ENCODE assay signal across 11 mouse cellular contexts in the genomic region with DNA sequence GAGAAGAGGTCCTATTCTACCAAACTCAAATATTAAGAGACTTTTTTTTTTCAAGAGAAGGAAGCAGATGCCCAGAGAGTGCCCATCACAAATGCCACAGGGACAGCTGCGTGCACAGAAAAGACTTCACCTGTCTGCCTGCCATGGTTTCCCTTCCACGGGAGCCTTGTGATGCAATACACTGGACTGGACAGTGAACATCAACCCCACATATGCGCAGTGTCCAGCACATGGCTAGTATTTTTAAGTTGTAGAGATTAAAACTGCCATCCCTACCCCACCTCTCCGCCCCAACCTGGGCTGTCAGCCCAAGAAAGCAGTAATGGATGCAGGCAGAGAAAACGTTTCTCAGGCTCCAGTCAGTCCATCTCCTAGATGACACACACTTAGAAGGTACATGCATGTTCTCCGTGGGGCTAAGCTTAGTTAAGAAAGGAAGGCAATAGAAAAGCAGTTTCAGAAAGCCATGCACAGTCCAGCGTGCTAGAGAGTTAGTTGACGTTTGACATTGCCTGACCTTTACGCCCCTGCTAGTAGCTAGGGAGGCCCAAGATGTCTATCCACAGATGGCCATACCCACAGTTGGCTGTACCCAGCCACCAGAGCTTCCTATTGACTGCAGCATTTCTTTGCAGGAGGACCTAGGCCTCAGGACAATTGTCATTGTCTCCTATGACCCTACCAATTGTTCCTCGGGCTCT. TPM values are rescaled to one million over a fixed set of nuclear protein-coding genes. Genes with fewer than 3 reads are reported as not detected.
A peak's percentile ranks its signal among the peaks of the same experiment; 100 is the strongest.
DNase-seq lines count a peak whose midpoint lies in the region; ATAC-seq and TF ChIP-seq lines count a peak whose summit lies in the region.
"Had no signal": no experiment of that assay in that cellular context is flagged by ENCODE, and none has a peak within 500 bp of the region (broad histone marks: within the 10 kb centered on the region; RNA-seq: fewer than 3 reads in every experiment).

No protein-coding gene starts in this region.

- peaks cover 26% of the 10 kb centered on the region for H3K4me1 ChIP-seq in kidney, embryonic 14.5 days (ENCODE audit: control insufficient read depth, insufficient read depth, low read length)
- H3K4me1 ChIP-seq in bone marrow, adult 2 months (ENCODE audit: control insufficient read depth, insufficient read depth, low read length): no peaks in the 10 kb centered on the region; the same call in none of the 2 replicates
- H3K4me1 ChIP-seq in liver, embryonic 13.5 days (replicated peaks): peaks cover 92% of the 10 kb centered on the region
- H3K4me1 ChIP-seq: hindbrain, embryonic 15.5 days had no signal

- no peaks in the 10 kb centered on the region for H3K27me3 ChIP-seq in kidney, embryonic 14.5 days (ENCODE audit: control insufficient read depth, insufficient read depth, low read length)
- H3K27me3 ChIP-seq in liver, embryonic 13.5 days: no peaks in the 10 kb centered on the region
- H3K27me3 ChIP-seq: hindbrain, embryonic 15.5 days had no signal

- no peak overlapping the region for H3K4me3 ChIP-seq in kidney, embryonic 14.5 days (ENCODE audit: low read length)
- H3K4me3 ChIP-seq in bone marrow, adult 2 months (replicated peaks; ENCODE audit: control insufficient read depth, low read depth, low read length): peak overlapping the region; percentile 58
- peak overlapping the region; percentile 73 for H3K4me3 ChIP-seq in liver, embryonic 13.5 days (replicated peaks)
- H3K4me3 ChIP-seq: hindbrain, embryonic 15.5 days had no signal

- no peak for TF ChIP-seq POLR2A in bone marrow, adult 2 months (IDR thresholded peaks at IDR 0.05; ENCODE audit: borderline replicate concordance, control insufficient read depth, low read depth, low read length)

- H3K9ac ChIP-seq in kidney, embryonic 14.5 days (ENCODE audit: low read depth, low read length): no peak overlapping the region
- peak overlapping the region; percentile 90 for H3K9ac ChIP-seq in liver, embryonic 13.5 days
- H3K9ac ChIP-seq: hindbrain, embryonic 15.5 days had no signal

- H3K27ac ChIP-seq in kidney, embryonic 14.5 days (ENCODE audit: low read depth, low read length): peak overlapping the region; percentile 24; the same call in 1 of the 2 replicates
- peak overlapping the region; percentile 89 for H3K27ac ChIP-seq in bone marrow, adult 2 months (ENCODE audit: control insufficient read depth, insufficient read depth, low read depth, low read length, poor library complexity)
- H3K27ac ChIP-seq in liver, embryonic 13.5 days: peak overlapping the region; percentile 100
- H3K27ac ChIP-seq: hindbrain, embryonic 15.5 days had no signal

- WGBS in kidney, embryonic 14.5 days: 72% methylated on average over 10 of the region's 10 CpGs
- WGBS in bone marrow, adult 2 months: 54% methylated on average over 10 of the region's 10 CpGs
- 19% methylated on average over 10 of the region's 10 CpGs for WGBS in liver, embryonic 13.5 days (ENCODE audit: insufficient replicate concordance)

- H3K4me2 ChIP-seq in kidney, embryonic 14.5 days (replicated peaks; ENCODE audit: low read depth, low read length): no peak overlapping the region
- H3K4me2 ChIP-seq in liver, embryonic 13.5 days: peak overlapping the region; percentile 82
- H3K4me2 ChIP-seq: hindbrain, embryonic 15.5 days had no signal

- TF ChIP-seq CTCF in bone marrow, adult 2 months (IDR thresholded peaks at IDR 0.05; ENCODE audit: control insufficient read depth, insufficient read depth, low read length): no peak

- DNase-seq in kidney, postnatal 4 days: no peak
- DNase-seq in liver, embryonic 13.5 days: no peak
- no peak for DNase-seq in thymus, adult 18-20 months
- DNase-seq in embryo, embryonic 9.5 days (ENCODE audit: extremely low spot score): no peak
- DNase-seq: cerebellum, adult 18-20 months had no signal

- ATAC-seq in kidney, embryonic 14.5 days (ENCODE audit: low FRiP score, low TSS enrichment): no peak
- ATAC-seq in erythroid progenitor cell, adult 5-6 weeks (replicated peaks; ENCODE audit: low FRiP score, poor library complexity, severe bottlenecking): peak; percentile 28
- peak; percentile 35 for ATAC-seq in liver, embryonic 13.5 days (ENCODE audit: low read depth)
- ATAC-seq: forebrain, embryonic 14.5 days; midbrain, embryonic 16.5 days had no signal

- no peaks in the 10 kb centered on the region for H3K9me3 ChIP-seq in kidney, embryonic 14.5 days (ENCODE audit: control insufficient read depth, low read length)
- no peaks in the 10 kb centered on the region for H3K9me3 ChIP-seq in liver, embryonic 13.5 days (replicated peaks)
- H3K9me3 ChIP-seq: hindbrain, embryonic 15.5 days had no signal

- no peaks in the 10 kb centered on the region for H3K36me3 ChIP-seq in kidney, embryonic 14.5 days (ENCODE audit: control insufficient read depth, insufficient read depth, low read length)
- peaks cover 9% of the 10 kb centered on the region; the same call in 1 of the 2 replicates for H3K36me3 ChIP-seq in liver, embryonic 13.5 days
- H3K36me3 ChIP-seq: hindbrain, embryonic 15.5 days had no signal

RNA-seq across cellular contexts. Expression of a gene that starts 5.9 kb away (rescaled TPM):
- 0.71 and 1.7 TPM in 2 replicates for polyA plus RNA-seq in kidney, embryonic 14.5 days (2014; fragmentation: Nextera tagmentation; extraction: Ambion mirVana)
- polyA plus RNA-seq in bone marrow, adult 2 months (2011; ENCODE audit: insufficient read depth, insufficient read length, low replicate concordance, missing spikeins): 15.5 and 27.1 TPM in 2 replicates
- total RNA-seq in erythroid progenitor cell, adult 5-6 weeks (2015; ENCODE audit: low replicate concordance): 38.2 and 58.7 TPM in 2 replicates
- 150 and 159 TPM in 2 replicates for total RNA-seq in erythroid progenitor cell, adult 5-6 weeks (2017; ENCODE audit: low replicate concordance)
- polyA plus RNA-seq in liver, embryonic 13.5 days (2015; fragmentation: Nextera tagmentation; extraction: Ambion mirVana): 44.7 and 45.8 TPM in 2 replicates

RNA-seq across cellular contexts. Expression of a gene that starts 52.4 kb away (rescaled TPM):
- 42.9 and 44.8 TPM in 2 replicates for polyA plus RNA-seq in kidney, embryonic 14.5 days (2014; fragmentation: Nextera tagmentation; extraction: Ambion mirVana)
- 7.5 and 13.8 TPM in 2 replicates for polyA plus RNA-seq in bone marrow, adult 2 months (2011; ENCODE audit: insufficient read depth, insufficient read length, low replicate concordance, missing spikeins)
- total RNA-seq in erythroid progenitor cell, adult 5-6 weeks (2015; ENCODE audit: low replicate concordance): 10.5 and 21.8 TPM in 2 replicates
- 5.3 and 11.7 TPM in 2 replicates for total RNA-seq in erythroid progenitor cell, adult 5-6 weeks (2017; ENCODE audit: low replicate concordance)
- polyA plus RNA-seq in liver, embryonic 13.5 days (2015; fragmentation: Nextera tagmentation; extraction: Ambion mirVana): 21.4 and 26.1 TPM in 2 replicates

Comparison
In these comparisons a context has a peak if more than half of its experiments do, and no peak if none do; other contexts are left out.
1. H3K27ac ChIP-seq: peak in every context shown above with its lines; median percentile 100 in liver, embryonic 13.5 days; 89 in bone marrow, adult 2 months; 24 in kidney, embryonic 14.5 days.